Mouse (Mus musculus) megakaryocyte, embryonic 14.5 days (primary cell): ENCODE measurements around the gene Luc7l3.

Source experiments
- FLI1 ChIP-seq: IDR thresholded peaks from 2 replicates; pipeline ENCODE4 v1.6.1; 2012; ENCODE audit warnings: low read length, inconsistent platforms, mixed read lengths
- GATA1 ChIP-seq: IDR thresholded peaks from 3 replicates; pipeline ENCODE4 v1.6.1; 2012; ENCODE audit warnings: mixed read lengths, low read length, inconsistent platforms, borderline replicate concordance

GRCm38 (mm10) chr11:94330211-94330610, 8.4 kb upstream of the Luc7l3 start:
- TF ChIP-seq GATA1: no peak
- TF ChIP-seq FLI1: no peak
